Mouse (Mus musculus) small intestine, adult 2 months (tissue): ENCODE measurements at regions not wholly inside any gene's neighbourhood (a gene's known extent, or its start where the extent isn't known, plus 50 kb on each side); places are given as distances from the start of the nearest gene placed in this dataset.

ENCODE experiments used
- CTCF ChIP-seq: fragments of 200-500 bp; IDR thresholded peaks from 2 replicates; pipeline ENCODE4 v1.5.1; 2012; ENCODE audit warnings: low read depth, mild to moderate bottlenecking, control low read depth, inconsistent platforms, low read length, moderate library complexity, mixed read lengths; ENCODE audit not compliant: insufficient replicate concordance, insufficient read length; ENCODE audit errors: extremely low read depth
- POLR2A ChIP-seq: fragments of 200-500 bp; IDR thresholded peaks from 2 replicates; pipeline ENCODE4 v1.6.1; 2012; ENCODE audit warnings: low read depth, mild to moderate bottlenecking, control low read depth, inconsistent platforms, low read length, moderate library complexity

- TF ChIP-seq CTCF: no peak
- TF ChIP-seq POLR2A: no peak
Observed at GRCm38 (mm10) chr13:60533871-60534427, 67.8 kb upstream of the Dapk1 start.
